Mouse (Mus musculus): ENCODE results near the gene Asb4. TPM values are rescaled to one million over a fixed set of nuclear protein-coding genes. Genes with fewer than 3 reads are reported as not detected.

Asb4 gene
- total RNA-seq, 2 experiments from 2014 or later, result 0.66 to 0.79 TPM

GRCm38 (mm10) chr6:5386486-5386885, 3.3 kb downstream of the Asb4 start:
- intact Hi-C loops (cut with DNase I), result loop anchor here (10.0 kb wide), 4 partner anchors 642 to 1762 kb away; partner anchors contain the start of genes Bet1, Peg10 and Sgce
- no peak for DNase-seq (ENCODE audit: low spot score in 2 of 2)

- intact Hi-C loops (cut with DNase I), result loop anchor here (10.0 kb wide), 4 partner anchors 643 to 1763 kb away; partner anchors contain the start of genes Bet1, Peg10 and Sgce
- no peak for DNase-seq (ENCODE audit: low spot score in 2 of 2)
Measured at GRCm38 (mm10) chr6:5387396-5387795, 4.2 kb downstream of the Asb4 start.

DNA sequence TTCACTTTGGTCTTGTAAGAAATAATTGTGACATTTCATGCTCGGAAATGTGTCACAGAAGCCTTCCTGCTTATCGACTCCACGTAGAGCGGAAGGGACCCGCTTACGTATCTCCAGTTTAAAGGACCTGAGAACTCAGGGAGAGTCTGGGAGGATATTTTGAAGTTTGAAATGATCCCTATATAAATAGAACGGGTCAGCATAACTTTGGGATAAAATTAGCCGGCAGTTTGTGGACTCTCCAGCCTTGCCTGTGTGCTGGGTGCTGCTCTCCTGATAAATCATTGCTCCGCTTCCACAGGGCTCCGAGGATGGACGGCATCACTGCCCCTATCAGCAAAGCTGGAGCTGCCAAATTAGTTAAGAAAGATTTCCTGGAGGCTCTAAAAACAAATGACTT, 7.1 kb downstream of the Asb4 start:
- no peak for DNase-seq (ENCODE audit: low spot score in 2 of 2)
- intact Hi-C loops (cut with DNase I), result no loop called here

GRCm38 (mm10) chr6:5390952-5391351, 7.8 kb downstream of the Asb4 start:
- intact Hi-C loops (cut with DNase I), result no loop called here
- no peak for DNase-seq (ENCODE audit: low spot score in 2 of 2)

GRCm38 (mm10) chr6:5394971-5395370, 11.8 kb downstream of the Asb4 start:
- intact Hi-C loops (cut with DNase I), result no loop called here
- no peak for DNase-seq (ENCODE audit: low spot score in 2 of 2)

- DNase-seq (ENCODE audit: low spot score in 2 of 2), result no peak
- intact Hi-C loops (cut with DNase I), result no loop called here
Measured at GRCm38 (mm10) chr6:5396797-5397196, 13.6 kb downstream of the Asb4 start.

- intact Hi-C loops (cut with DNase I), result loop anchor here (5.0 kb wide), 1 partner anchor 1959 kb away; no protein-coding TSS in a partner anchor
- DNase-seq (ENCODE audit: low spot score in 2 of 2), result peak; percentile 77 to 84
Measured at GRCm38 (mm10) chr6:5401394-5401793, 18.2 kb downstream of the Asb4 start.

DNA sequence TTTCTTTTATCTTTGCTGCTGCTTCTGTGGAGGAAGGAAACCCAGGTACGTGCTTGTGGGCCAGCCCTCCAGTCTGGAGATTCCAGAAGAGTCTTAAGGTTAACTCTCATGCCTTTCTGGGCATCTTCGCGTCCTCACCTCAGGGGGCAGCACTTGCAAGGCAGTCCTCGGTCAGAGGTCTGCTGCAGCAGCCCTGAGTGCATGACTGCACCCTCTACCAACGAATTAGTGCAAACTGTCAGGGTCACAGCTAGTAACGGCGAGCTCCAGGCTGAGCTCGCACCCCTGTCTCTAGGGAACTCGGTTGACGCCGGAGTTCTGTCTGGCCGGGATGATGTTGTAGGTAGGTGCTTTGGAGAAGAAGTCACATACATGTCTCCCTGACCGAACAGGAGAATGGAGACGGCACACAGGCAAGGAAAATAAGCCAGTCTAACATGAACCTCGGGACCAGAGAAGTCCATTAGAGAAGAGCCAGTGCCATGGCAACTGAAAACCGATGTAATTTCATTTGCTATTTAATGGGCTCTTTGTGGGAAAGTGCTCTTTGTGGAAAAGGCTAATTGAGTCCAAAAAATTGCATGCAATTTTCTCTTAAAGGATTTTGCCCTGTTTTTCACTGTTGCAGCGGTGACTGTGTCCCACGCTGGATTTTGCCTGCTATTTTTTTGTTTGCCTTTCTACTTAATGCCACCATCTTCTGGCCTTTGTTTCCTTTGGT, 20.1 kb downstream of the Asb4 start:
- intact Hi-C loops (cut with DNase I), result loop anchor here (5.0 kb wide), 1 partner anchor 1961 kb away; no protein-coding TSS in a partner anchor
- DNase-seq (ENCODE audit: low spot score in 2 of 2), result no peak

GRCm38 (mm10) chr6:5404016-5404415, 20.8 kb downstream of the Asb4 start:
- intact Hi-C loops (cut with DNase I), result loop anchor here (5.0 kb wide), 1 partner anchor 1962 kb away; no protein-coding TSS in a partner anchor
- no peak for DNase-seq (ENCODE audit: low spot score in 2 of 2)

DNA sequence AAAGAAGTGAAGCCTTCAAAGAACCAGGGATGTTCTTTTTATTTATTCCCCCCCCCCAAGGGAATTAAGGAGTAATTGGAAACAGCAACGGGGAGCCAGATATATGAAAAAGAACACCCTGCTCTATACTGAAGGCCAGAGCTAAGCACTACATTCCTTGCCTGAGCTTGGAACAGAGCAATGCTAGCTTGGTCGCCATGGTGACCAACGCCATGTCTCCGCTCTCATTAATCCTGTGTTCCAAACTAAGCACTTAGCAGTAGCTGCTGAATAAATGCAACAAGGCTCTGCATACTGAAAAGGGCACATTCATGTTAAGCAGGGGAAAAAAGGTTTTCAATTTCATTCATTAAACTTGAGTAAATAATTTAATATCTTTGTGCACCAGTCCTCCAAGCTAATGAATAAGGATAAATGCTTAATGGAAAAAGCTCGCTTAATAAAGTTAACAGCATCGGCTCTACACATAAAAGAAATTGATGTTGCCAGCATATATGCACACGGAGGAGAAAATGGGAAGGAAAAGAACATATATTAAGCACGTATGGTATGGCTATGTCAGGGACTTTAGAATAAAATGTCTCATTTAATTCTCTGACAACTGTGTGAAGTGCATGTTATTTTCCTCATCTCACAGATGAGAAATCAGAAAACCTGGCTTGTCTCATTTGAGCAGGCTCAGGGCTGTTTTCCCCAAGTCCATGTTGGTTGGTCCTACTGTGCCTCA, 25.4 kb downstream of the Asb4 start:
- peak; percentile 62 to 73 for DNase-seq (ENCODE audit: low spot score in 2 of 2)
- intact Hi-C loops (cut with DNase I), result no loop called here

- intact Hi-C loops (cut with DNase I), result loop anchor here (10.0 kb wide), 1 partner anchor 85 kb away; the partner anchor contains the start of gene Pdk4
Measured at GRCm38 (mm10) chr6:5409676-5410075, 26.5 kb downstream of the Asb4 start.

GRCm38 (mm10) chr6:5410697-5411391, 27.7 kb downstream of the Asb4 start:
- DNase-seq (ENCODE audit: low spot score in 2 of 2), result peak; percentile 41 to 61
- intact Hi-C loops (cut with DNase I), result loop anchor here (1.0 to 10.0 kb wide), 2 partner anchors 84 to 178 kb away; partner anchors contain the start of gene Pdk4

More at GRCm38 (mm10) chr6:5409676-5410075, 26.5 kb downstream of the Asb4 start:
- no peak for DNase-seq (ENCODE audit: low spot score in 2 of 2)

DNA sequence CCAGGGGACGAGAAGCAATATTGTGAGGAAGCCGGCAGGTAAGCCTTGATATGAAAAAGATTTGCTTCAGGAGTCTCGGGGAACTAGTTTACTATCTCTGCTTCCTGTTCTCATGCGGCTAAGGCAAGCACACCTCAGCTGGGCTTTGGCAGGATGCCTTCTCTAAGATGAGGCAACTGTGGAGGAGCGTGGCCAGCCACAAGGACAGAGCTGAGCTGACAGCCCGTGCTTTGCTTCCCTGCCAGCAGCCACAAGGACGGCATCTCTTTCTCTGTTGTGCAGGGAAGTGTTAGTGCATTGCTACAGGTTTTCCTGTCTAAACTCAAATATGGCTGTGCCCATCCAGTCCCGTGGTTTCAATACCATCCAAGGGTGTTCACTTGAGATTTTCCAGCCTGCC, 30.1 kb downstream of the Asb4 start:
- intact Hi-C loops (cut with DNase I), result loop anchor here (10.0 kb wide), 1 partner anchor 82 kb away; the partner anchor contains the start of gene Pdk4
- DNase-seq (ENCODE audit: low spot score in 2 of 2), result no peak

GRCm38 (mm10) chr6:5421442-5421841, 38.3 kb downstream of the Asb4 start:
- DNase-seq (ENCODE audit: low spot score in 2 of 2), result no peak
- intact Hi-C loops (cut with DNase I), result no loop called here

- intact Hi-C loops (cut with DNase I), result no loop called here
- no peak for DNase-seq (ENCODE audit: low spot score in 2 of 2)
Measured at GRCm38 (mm10) chr6:5422386-5422785, 39.2 kb downstream of the Asb4 start.

DNA sequence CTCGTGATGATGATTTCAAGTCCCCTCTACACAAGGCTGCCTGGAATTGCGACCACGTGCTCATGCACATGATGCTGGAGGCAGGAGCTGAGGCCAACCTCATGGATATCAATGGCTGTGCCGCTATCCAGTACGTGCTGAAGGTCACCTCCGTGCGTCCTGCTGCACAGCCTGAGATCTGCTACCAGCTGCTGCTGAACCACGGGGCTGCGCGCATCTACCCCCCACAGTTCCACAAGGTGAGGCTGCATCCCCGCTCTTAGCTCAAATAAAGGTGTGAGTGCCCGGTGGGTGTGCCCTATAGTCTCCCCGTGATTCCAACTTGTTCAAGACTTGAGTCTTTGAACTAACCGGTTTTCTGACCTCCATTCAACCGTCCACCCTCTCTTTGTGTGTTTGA, 40.4 kb downstream of the Asb4 start:
- intact Hi-C loops (cut with DNase I), result no loop called here
- no peak for DNase-seq (ENCODE audit: low spot score in 2 of 2)

DNA sequence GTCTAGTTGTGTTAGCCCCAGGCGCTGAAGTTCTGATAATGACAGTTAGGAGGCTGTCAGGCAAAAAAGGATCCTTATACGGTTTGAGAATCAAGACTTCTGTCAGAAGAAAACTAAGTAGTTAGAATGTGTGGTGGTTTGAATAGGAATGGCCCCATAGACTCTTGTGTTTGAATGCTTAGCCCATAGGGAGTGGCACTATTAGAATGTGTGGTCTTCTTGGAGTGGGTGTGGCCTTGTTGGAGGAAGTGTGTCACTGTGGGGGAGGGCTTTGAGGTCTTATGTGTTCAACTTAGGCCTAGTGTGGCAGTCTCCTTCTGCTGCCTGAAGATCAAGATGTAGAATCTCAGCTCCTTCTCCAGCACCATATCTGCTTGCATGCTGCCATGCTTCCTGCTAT, 43.8 kb downstream of the Asb4 start:
- no peak for DNase-seq (ENCODE audit: low spot score in 2 of 2)
- intact Hi-C loops (cut with DNase I), result no loop called here

DNA sequence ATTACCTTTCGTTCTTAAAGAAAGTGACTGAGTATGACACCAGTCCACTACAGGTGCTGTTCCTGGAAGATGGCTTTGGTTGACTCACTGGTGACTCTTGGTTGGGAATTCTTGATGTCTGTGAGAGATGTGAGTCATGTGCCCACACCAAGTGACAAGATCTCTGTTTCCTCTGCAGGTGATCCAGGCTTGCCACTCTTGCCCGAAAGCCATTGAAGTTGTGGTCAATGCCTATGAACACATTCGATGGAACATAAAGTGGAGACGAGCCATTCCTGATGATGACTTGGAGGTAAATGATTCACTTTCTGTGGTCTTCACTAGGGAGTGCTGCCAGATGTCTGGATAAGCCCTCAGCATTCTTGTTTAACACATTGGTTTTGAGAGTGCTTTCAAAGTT, 46.4 kb downstream of the Asb4 start:
- intact Hi-C loops (cut with DNase I), result no loop called here
- DNase-seq (ENCODE audit: low spot score in 2 of 2), result no peak

DNA sequence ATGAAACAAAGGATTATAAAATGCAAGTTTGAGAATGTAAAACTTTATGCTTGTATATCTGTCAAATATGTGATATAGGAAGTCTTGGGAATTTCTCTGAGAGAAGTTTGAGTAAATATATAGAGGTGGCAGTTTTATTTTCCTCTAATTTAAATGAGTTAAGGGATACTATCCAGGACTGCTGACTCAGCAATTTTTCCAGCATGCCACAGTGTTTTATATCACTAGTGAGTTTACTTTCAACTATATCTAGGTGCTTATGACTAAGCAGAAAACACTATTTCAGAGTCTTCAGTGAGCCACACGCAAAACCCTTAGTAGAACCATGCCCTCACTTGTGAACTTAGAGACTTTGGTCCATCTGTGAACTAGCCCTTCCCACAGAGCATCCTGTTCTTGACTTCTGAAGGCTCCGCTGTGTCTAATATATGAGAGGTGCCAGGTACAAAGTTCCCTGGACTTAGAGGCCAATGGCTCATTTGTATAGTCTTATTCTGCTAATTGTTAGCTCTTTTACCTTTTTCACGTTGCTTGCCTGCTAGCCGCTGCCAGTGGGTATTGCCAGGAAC, 46.9 kb downstream of the Asb4 start:
- DNase-seq (ENCODE audit: low spot score in 2 of 2), result no peak
- intact Hi-C loops (cut with DNase I), result no loop called here

All from left cerebral cortex, postnatal 14 days (tissue).